Mouse (Mus musculus) lung, postnatal 4 days (tissue): ENCODE measurements around the gene Itga2.

Experiments used
- DNase-seq, 2 experiments: peaks; one replicate each; pipeline ENCODE4 v3.0.0; 2021

Gene Itga2

DNA sequence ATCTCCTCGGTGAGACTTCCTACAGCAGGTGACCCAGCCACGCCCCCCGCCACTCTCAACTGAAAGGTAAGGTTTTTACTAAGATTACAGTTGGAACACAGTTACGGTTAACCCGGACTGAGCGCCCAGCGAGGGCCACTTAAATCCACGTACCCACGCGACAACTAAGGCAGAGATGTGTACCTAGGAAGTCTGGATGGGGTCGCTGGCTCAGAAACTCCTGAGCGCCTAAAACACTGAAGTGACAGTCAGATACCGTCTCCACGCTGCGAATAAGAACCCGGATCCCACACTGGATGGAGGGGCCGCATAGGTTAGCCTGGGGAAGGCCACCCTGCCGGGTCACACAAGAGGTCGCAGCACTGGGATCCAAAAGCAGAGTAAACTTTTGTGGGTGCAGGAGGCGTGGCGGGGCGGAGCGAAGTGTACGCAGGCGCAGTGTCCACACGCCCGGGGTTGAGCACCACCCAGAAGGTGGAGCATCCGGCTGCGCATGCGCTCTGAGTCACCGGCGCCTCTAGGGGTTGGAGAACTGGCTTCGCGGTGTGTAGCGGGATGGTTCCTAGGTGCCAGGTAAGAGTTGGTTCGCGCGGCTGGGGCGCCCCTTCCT lies 114.0 kb downstream of the Itga2 start, which contains the start of gene Mocs2:
TSS of gene Mocs2 (plus strand) at position 486 of the 610 bp plus-strand sequence.
- peak; percentile 94 to 95 for DNase-seq

DNA sequence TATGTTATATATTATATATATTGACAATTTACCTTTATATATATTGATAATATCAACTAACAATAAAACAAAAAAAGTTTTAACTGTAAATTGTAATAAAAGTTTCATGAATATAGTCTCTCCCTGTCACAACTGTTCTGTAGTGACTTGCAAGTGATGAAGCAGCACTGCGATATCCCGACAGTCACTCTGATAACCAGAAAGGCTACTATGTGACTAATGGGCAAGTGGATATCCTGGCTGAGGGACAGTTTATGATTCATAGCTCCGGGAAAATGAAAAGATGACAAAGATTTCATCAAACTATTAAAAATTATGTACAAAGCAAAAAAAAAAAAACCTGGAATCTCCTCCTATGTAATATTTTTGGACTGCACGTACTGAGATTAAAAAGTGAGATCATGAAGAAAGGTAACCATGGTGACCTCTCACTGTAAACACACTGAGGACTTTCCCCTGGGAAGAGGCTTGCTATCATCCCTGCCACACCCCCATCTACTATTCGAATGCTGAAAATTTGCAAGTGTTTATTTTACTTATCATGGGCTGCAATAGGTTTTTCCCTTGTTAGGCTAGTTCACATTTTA lies 122.2 kb downstream of the Itga2 start:
- no peak for DNase-seq

DNA sequence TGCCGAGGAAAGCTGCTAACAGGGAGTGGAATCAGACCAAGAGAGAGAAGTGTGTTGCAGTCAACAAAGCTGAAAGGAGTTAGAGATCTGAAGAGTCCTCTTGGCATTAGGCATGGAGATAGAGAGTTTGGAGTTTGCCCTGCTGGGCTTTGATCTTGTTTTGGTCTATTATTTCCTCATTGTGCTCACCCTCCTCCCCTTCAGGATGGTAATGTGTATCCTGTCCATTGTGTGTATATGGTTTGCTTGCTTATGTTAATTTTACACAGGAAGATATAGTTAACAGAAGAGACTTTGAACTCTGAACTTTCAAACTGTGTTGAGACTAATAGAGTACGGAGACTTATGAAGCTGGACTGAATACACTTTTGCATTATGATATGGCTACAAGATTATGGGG lies 128.9 kb downstream of the Itga2 start:
- DNase-seq: no peak

DNA sequence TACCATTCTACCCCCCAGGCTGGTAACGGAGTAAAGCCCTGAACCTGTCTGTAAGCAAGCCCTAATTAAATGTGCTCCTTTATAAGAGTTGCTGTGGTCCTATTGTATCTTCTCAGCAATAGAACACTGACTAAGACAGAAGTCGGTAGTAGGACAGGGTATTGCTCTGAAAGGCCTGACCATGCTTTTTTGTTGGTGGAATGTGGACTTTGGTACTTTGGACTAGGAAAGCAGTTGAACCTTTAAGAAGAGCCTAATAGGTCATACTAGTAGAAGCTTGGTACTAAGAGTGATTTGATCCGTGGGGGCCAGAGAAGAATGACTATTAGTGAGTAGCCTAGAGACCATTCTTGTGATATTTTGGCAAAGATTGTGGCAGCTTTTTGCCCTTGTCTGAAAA lies 130.0 kb downstream of the Itga2 start:
- DNase-seq: no peak

DNA sequence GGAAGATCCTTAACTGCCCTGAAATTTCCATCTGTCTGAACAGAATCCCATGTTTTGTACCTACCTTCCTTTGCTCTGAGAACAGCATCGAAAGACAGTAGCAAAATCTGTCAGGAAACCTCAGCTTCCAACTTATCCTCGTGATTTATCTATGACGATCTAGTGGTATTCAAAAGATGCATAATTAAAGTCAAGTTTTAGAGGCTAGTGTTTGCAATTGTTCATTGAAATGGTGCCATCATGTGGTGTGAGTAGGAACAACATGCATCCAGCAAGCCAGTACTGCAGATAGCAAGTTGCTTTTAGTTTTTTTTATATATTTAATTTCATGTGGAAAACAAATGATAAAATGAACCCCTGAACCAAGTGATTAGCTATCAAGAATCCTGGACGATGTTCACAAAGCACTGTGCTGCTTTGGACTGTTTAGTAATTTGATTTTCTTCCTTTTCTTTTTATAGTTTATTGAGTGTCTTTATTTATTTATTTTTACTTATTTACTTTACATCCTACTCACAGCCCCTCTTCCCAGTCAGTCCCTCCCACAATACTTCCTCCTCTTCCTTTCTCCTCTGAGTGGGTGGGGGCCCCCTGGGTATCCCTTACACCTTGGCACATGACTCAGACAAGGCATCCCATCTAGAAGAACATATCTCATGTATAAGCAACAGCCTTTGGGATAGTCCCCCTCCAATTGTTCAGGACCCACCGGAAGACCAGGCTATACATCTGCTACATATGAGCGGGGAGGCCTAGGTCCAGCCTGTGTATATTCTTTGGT lies 138.5 kb downstream of the Itga2 start:
- DNase-seq: peak in 1 of 2 experiments; percentile 70

DNA sequence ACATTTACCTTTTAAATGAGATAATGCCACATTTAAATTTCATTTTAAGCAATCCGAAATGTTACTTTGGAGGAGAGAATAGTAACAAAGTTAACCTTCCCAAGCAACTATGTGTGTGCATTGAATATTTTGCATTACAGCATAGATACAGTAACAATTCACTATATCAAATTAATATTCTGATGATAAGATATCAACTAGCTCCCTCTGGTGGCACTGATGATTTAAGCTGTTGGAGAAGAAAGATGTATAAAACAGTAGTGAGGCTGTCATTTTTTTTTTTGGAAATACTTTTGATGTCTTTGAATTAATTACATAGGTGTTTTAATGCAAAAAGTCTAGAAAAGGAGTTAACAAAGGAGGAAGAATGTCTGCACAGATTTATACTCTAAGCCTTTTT lies 140.4 kb downstream of the Itga2 start:
- peak in 1 of 2 experiments; percentile 14 for DNase-seq
